Mouse (Mus musculus) midbrain, embryonic 11.5 days (tissue): ENCODE measurements around the gene Gm49450. TPM values are rescaled to one million over a fixed set of nuclear protein-coding genes. Genes with fewer than 3 reads are reported as not detected.
A peak's percentile ranks its signal among the peaks of the same experiment; 100 is the strongest.
"Not testable (repeated sequence)": the region's sequence is repeated elsewhere in the genome, so short reads cannot be mapped to it uniquely, and the experiment has no call there.

Experiments used
- ATAC-seq: fragments of 200-750 bp; cut with Nextera tagmentation; 2 replicates; pipeline ENCODE4 v1.8.0; 2017; ENCODE audit warnings: moderate TSS enrichment, moderate library complexity; ENCODE audit not compliant: low FRiP score
- DNase-seq: peaks from one replicate; pipeline ENCODE4 v3.0.0; 2015; ENCODE audit warnings: low spot score; ENCODE audit errors: missing footprints
- H3K27ac ChIP-seq: fragments of 300-500 bp; sonication (generic); 2 replicates; pipeline ENCODE4 v1.5.1; 2014; ENCODE audit warnings: low read depth, low read length
- H3K27me3 ChIP-seq: fragments of 300-500 bp; sonication (generic); 2 replicates; pipeline ENCODE4 v1.6.1; 2014; ENCODE audit warnings: mild to moderate bottlenecking, low read length, moderate library complexity, mixed read lengths; ENCODE audit not compliant: control insufficient read depth, insufficient read depth
- H3K36me3 ChIP-seq: fragments of 300-500 bp; sonication (generic); 2 replicates; pipeline ENCODE4 v1.6.1; 2014; ENCODE audit warnings: mild to moderate bottlenecking, low read length, moderate library complexity, mixed read lengths; ENCODE audit not compliant: control insufficient read depth, insufficient read depth
- H3K4me1 ChIP-seq: fragments of 300-500 bp; sonication (generic); 2 replicates; pipeline ENCODE4 v1.6.1; 2014; ENCODE audit warnings: low read length; ENCODE audit not compliant: control insufficient read depth, insufficient read depth
- H3K4me2 ChIP-seq: fragments of 300-500 bp; sonication (generic); 2 replicates; pipeline ENCODE4 v1.6.1; 2014; ENCODE audit warnings: mild to moderate bottlenecking, moderate library complexity
- H3K4me3 ChIP-seq: fragments of 300-500 bp; sonication (generic); 2 replicates; pipeline ENCODE4 v1.5.1; 2014; ENCODE audit warnings: low read depth, low read length
- H3K9ac ChIP-seq: fragments of 300-500 bp; sonication (generic); 2 replicates; pipeline ENCODE4 v1.6.1; 2014; ENCODE audit warnings: low read length
- H3K9me3 ChIP-seq: fragments of 300-500 bp; sonication (generic); 2 replicates; pipeline ENCODE4 v1.6.1; 2016; ENCODE audit warnings: low read length; ENCODE audit not compliant: control insufficient read depth
- WGBS: fragments of 180-500 bp; shearing (Covaris S2); extraction: QIAGEN DNeasy Blood & Tissue Kit; methylation state at CpG from one replicate; pipeline ENCODE4 v1.1.7; 2014; 5-methylcytosine and 5-hydroxymethylcytosine counted together
- polyA plus RNA-seq: library from polyadenylated mRNA; unstranded; fragments of >200 nt; fragmentation: Nextera tagmentation; extraction: Ambion mirVana; gene quantifications from 2 replicates; pipeline ENCODE4 v1.2.1, GENCODE M21; 2014

The Gm49450 gene
- polyA plus RNA-seq, 1 experiment from 2014 or later = not detected

GRCm38 (mm10) chr15:98951122-98952062, 2.0 kb downstream of the Gm49450 start:
- H3K4me2 ChIP-seq = peak overlapping the region; percentile 74
- H3K9me3 ChIP-seq, H3K27me3 ChIP-seq, DNase-seq, H3K36me3 ChIP-seq, ATAC-seq, H3K27ac ChIP-seq: not testable (repeated sequence)
- H3K9ac ChIP-seq = peak overlapping the region; percentile 97
- WGBS = 88% methylated on average over 11 of the region's 15 CpGs
- H3K4me1 ChIP-seq = peaks cover 25% of the 10 kb centered on the region
- H3K4me3 ChIP-seq = peak overlapping the region; percentile 69

DNA sequence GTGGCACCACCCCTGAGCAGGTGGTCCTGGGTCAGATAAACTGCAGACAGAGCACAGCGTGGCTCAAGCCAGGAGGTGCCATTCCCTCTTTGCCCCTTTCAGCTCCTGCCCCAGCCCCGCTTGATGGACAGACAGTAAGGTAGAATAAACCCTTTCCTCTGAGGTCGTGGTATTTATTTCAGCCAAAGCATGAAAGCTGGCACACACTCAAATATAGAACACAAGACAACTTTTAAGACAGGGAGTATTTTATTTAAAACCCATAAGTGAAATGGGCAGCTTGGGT, 3.8 kb downstream of the Gm49450 start:
- no peak overlapping the region for H3K9ac ChIP-seq
- H3K27ac ChIP-seq = no peak overlapping the region
- H3K4me2 ChIP-seq = peak overlapping the region; percentile 21; the same call in 1 of the 2 replicates
- ATAC-seq (no peak), DNase-seq (peak; percentile 90)
- no peaks in the 10 kb centered on the region for H3K27me3 ChIP-seq
- H3K9me3 ChIP-seq = no peaks in the 10 kb centered on the region; the same call in 1 of the 2 replicates
- 64% methylated on average over 3 of the region's 3 CpGs for WGBS
- no peak overlapping the region; the same call in 1 of the 2 replicates for H3K4me3 ChIP-seq
- H3K4me1 ChIP-seq = peaks cover 8% of the 10 kb centered on the region; the same call in 1 of the 2 replicates
- no peaks in the 10 kb centered on the region for H3K36me3 ChIP-seq

DNA sequence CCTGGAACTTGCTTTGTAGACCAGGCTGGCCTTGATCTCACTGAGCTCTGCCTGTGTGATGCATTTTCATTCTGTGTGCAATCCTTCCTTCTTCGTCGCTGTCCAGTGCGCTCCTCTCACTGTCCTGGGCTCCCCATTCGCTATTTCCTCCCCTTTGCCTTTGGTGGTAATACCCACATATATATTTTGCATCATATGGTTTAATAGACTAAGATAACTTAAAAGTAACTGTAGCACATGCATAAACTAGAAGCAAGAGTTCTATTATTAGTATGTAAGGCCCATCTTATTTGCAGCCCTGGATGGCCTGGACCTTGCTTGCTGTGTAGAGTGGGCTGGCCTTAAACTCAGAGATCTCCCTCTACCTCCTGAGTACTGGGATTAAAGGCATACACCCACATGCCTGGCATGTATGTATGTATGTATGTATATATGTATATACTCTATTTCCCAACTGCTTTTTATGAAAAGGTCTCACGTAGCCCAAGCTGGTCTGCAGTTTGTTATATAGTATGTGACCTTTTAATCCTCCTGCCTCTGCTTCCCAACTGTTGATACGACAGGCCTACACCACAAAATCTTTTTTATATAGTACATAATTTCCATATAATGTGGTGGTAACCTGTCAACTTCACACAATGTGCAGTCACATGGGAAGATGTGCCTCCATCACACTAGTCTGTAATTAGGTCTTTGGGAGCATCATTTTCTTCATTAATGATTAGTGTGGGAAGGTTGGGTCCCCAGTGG, 4.3 kb downstream of the Gm49450 start:
- 69% methylated on average over 6 of the region's 6 CpGs for WGBS
- Histone ChIP-seq H3K4me2 (peak overlapping the region; percentile 21; the same call in 1 of the 2 replicates), H3K4me3 (no peak overlapping the region; the same call in 1 of the 2 replicates), H3K27me3 (no peaks in the 10 kb centered on the region), H3K4me1 (peaks cover 4% of the 10 kb centered on the region; the same call in 1 of the 2 replicates), H3K9me3 (no peaks in the 10 kb centered on the region; the same call in 1 of the 2 replicates), H3K36me3 (no peaks in the 10 kb centered on the region), H3K9ac (no peak overlapping the region), H3K27ac (no peak overlapping the region)
- peak; percentile 93 for DNase-seq
- no peak for ATAC-seq

- Histone ChIP-seq H3K4me3 (no peak overlapping the region), H3K27ac (no peak overlapping the region), H3K9ac (no peak overlapping the region), H3K4me1 (peaks cover 3% of the 10 kb centered on the region; the same call in 1 of the 2 replicates), H3K27me3 (no peaks in the 10 kb centered on the region), H3K4me2 (no peak overlapping the region), H3K9me3 (no peaks in the 10 kb centered on the region; the same call in 1 of the 2 replicates), H3K36me3 (no peaks in the 10 kb centered on the region)
- ATAC-seq = no peak
- no peak for DNase-seq
Observed at GRCm38 (mm10) chr15:98948382-98948781, 5.0 kb downstream of the Gm49450 start.

- no peak overlapping the region for H3K4me2 ChIP-seq
- H3K27ac ChIP-seq = no peak overlapping the region
- H3K27me3 ChIP-seq = no peaks in the 10 kb centered on the region
- no peak for DNase-seq
- no peak overlapping the region for H3K9ac ChIP-seq
- peaks cover 3% of the 10 kb centered on the region; the same call in 1 of the 2 replicates for H3K4me1 ChIP-seq
- H3K4me3 ChIP-seq = no peak overlapping the region
- no peak for ATAC-seq
- 41% methylated on average over 3 of the region's 3 CpGs for WGBS
- no peaks in the 10 kb centered on the region; the same call in 1 of the 2 replicates for H3K9me3 ChIP-seq
- H3K36me3 ChIP-seq = no peaks in the 10 kb centered on the region
Observed at GRCm38 (mm10) chr15:98947884-98948283, 5.5 kb downstream of the Gm49450 start.

- H3K27me3 ChIP-seq = no peaks in the 10 kb centered on the region
- ATAC-seq (no peak), DNase-seq (no peak)
- H3K4me1 ChIP-seq = no peaks in the 10 kb centered on the region
- no peaks in the 10 kb centered on the region; the same call in 1 of the 2 replicates for H3K9me3 ChIP-seq
- H3K4me3 ChIP-seq = no peak overlapping the region
- no peak overlapping the region for H3K9ac ChIP-seq
- H3K27ac ChIP-seq = no peak overlapping the region
- WGBS = 76% methylated on average over 4 of the region's 4 CpGs
- H3K36me3 ChIP-seq = no peaks in the 10 kb centered on the region
- no peak overlapping the region for H3K4me2 ChIP-seq
Observed at GRCm38 (mm10) chr15:98943133-98943532, 10.2 kb downstream of the Gm49450 start.

- 84% methylated on average over 4 of the region's 4 CpGs for WGBS
- no peak for ATAC-seq
Observed at GRCm38 (mm10) chr15:98942081-98942480, 11.3 kb downstream of the Gm49450 start.

DNA sequence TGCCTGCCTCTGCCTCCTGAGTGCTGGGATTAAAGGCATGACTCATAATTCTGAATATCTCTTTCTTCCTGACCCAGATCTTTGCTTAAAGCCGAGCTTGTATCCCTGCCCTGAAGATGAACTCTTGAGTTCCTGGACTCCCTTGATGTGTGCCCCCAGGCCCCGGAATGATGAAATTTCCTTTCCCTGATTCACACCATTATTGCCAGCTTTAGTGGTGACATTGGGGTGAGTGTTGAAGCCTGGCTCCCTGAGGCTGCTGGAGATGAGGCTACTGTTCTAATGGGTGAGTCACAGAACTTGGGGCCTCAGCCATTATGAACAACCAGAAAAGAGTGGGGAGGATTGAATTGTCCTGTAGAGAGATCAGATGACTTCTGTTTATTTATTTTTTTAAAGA, 11.8 kb downstream of the Gm49450 start:
- Histone ChIP-seq H3K27ac (no peak overlapping the region), H3K4me1 (no peaks in the 10 kb centered on the region), H3K9me3 (no peaks in the 10 kb centered on the region; the same call in 1 of the 2 replicates), H3K27me3 (no peaks in the 10 kb centered on the region), H3K9ac (no peak overlapping the region), H3K4me3 (no peak overlapping the region), H3K4me2 (no peak overlapping the region), H3K36me3 (no peaks in the 10 kb centered on the region)
- no peak for ATAC-seq
- WGBS = 79% methylated on average over 2 of the region's 2 CpGs
- DNase-seq = no peak

More at GRCm38 (mm10) chr15:98942081-98942480, 11.3 kb downstream of the Gm49450 start:
- Histone ChIP-seq H3K9ac (no peak overlapping the region), H3K36me3 (no peaks in the 10 kb centered on the region), H3K4me3 (no peak overlapping the region), H3K27me3 (no peaks in the 10 kb centered on the region), H3K4me2 (no peak overlapping the region), H3K9me3 (no peaks in the 10 kb centered on the region; the same call in 1 of the 2 replicates), H3K4me1 (no peaks in the 10 kb centered on the region), H3K27ac (no peak overlapping the region)
- DNase-seq = peak; percentile 70
